1 mouse cellular context compared by ENCODE assay signal in the genomic region with DNA sequence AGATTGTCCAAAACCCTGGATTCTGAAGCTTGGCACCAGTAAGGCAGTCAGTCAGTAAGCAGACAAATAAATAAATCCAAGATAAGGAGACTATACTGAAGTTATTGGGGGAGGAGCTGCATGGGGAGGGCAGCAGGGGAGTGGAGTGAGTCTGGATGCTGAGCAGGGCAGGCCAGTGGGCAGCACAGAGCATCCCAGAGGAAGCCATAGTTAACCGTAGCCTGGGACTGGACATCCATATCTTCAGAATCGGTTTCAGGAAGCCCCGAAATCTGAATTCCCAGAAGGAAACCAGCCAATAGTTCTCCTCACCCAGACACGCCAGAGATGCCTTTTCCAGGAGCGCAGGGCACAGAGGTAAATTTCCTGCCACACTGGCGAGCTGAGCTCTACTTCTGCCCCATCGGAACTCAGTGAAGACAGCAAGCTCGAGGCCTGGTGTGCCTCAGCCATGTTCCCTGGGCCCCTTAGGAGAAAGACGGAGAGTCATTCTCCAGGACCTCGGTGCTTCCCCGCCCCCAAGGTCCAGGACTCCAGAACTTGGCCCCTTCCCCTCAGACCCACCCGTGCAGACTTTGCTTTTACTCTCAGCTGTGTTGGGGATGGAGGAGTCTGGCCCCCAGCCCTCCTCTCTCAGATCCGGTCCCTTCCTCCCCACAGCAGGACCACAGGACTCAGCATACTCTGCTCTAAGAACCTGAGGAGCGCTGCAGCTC.
TF ChIP-seq lines count a peak whose summit lies in the region.

No protein-coding gene starts in this region.

TF ChIP-seq in myocyte, 11 proteins besides CTCF, POLR2A, EP300 and RAD21:
- TF ChIP-seq POLR2AphosphoS2 (IDR thresholded peaks at IDR 0.05; ENCODE audit: insufficient read length, low read depth) (peak; percentile 27), TCF3 (IDR thresholded peaks at IDR 0.05; ENCODE audit: insufficient read length, low read depth) (no peak)
